Mouse (Mus musculus) MEL (cell line): ENCODE measurements around the gene Gm10477.

ENCODE experiments used
- CTCF ChIP-seq, 3 experiments: IDR thresholded peaks in 2 of 3; conservative IDR thresholded peaks in 1 of 3; 2 replicates each; pipeline ENCODE4 v1.5.1; 2011 to 2012; ENCODE audit warnings: low read length in 3 of 3, low read depth in 2 of 3, mild to moderate bottlenecking in 2 of 3, improper control_type of control experiment in 1 of 3, inconsistent platforms in 1 of 3, mixed read lengths in 1 of 3, moderate library complexity in 1 of 3; ENCODE audit not compliant: control insufficient read depth in 1 of 3, insufficient read depth in 1 of 3, poor library complexity in 1 of 3, severe bottlenecking in 1 of 3
- EP300 ChIP-seq, 2 experiments: IDR thresholded peaks; 2 replicates each; pipeline ENCODE4 v1.6.1; 2011; ENCODE audit warnings: improper control_type of control experiment in 2 of 2, low read length in 2 of 2, low read depth in 1 of 2, mild to moderate bottlenecking in 1 of 2
- POLR2A ChIP-seq, 2 experiments: IDR thresholded peaks; 2 replicates each; pipeline ENCODE4 v1.6.1; 2011 to 2012; ENCODE audit warnings: low read length in 2 of 2, mild to moderate bottlenecking in 2 of 2, control low read depth in 1 of 2, improper control_type of control experiment in 1 of 2, low read depth in 1 of 2, moderate library complexity in 1 of 2; ENCODE audit not compliant: control insufficient read depth in 1 of 2, insufficient read depth in 1 of 2, poor library complexity in 1 of 2
- POLR2AphosphoS5 ChIP-seq: IDR thresholded peaks from 2 replicates; pipeline ENCODE4 v1.6.1; 2012; ENCODE audit warnings: low read depth, borderline replicate concordance, mild to moderate bottlenecking, inconsistent platforms, low read length, moderate library complexity, mixed read lengths
- RCOR1 ChIP-seq: IDR thresholded peaks from 2 replicates; pipeline ENCODE4 v1.6.1; 2012; ENCODE audit warnings: low read depth, mild to moderate bottlenecking, inconsistent platforms, low read length, improper control_type of control experiment
- SMC3 ChIP-seq: IDR thresholded peaks from 2 replicates; pipeline ENCODE4 v1.6.1; 2011; ENCODE audit warnings: low read depth, low read length, improper control_type of control experiment
- TBP ChIP-seq: IDR thresholded peaks from 2 replicates; pipeline ENCODE4 v1.8.0; 2011; ENCODE audit warnings: low read depth, low read length, improper control_type of control experiment
- ZC3H11A ChIP-seq: IDR thresholded peaks from 2 replicates; pipeline ENCODE4 v1.6.1; 2012; ENCODE audit warnings: low read depth, mild to moderate bottlenecking, inconsistent platforms, low read length, improper control_type of control experiment

GRCm38 (mm10) chrX:56537162-56537561 is 12.6 kb downstream of the Gm10477 start:
- no peak for TF ChIP-seq ZC3H11A
- TF ChIP-seq CTCF (IDR thresholded peaks at IDR 0.05 in 2 of 3, conservative IDR thresholded peaks at IDR 0.05 in 1 of 3; ENCODE audit: control insufficient read depth in 1 of 3, insufficient read depth in 1 of 3, low read depth in 2 of 3, low read length in 3 of 3, poor library complexity in 1 of 3, severe bottlenecking in 1 of 3): peak; percentile 11 to 41 (median 37); a peak in 4 of 6 replicates
- no peak for TF ChIP-seq EP300 (IDR thresholded peaks at IDR 0.05; ENCODE audit: low read depth in 1 of 2, low read length in 2 of 2)
- TF ChIP-seq POLR2AphosphoS5: no peak
- no peak for TF ChIP-seq RCOR1
- no peak for TF ChIP-seq TBP
- peak; percentile 24; the same call in 1 of the 2 replicates for TF ChIP-seq SMC3
- TF ChIP-seq POLR2A (IDR thresholded peaks at IDR 0.05; ENCODE audit: control insufficient read depth in 1 of 2, insufficient read depth in 1 of 2, low read depth in 1 of 2, low read length in 2 of 2, poor library complexity in 1 of 2): no peak
